Mouse (Mus musculus) adrenal gland, postnatal 25 days (tissue): ENCODE results near the gene Olfr370. TPM values are rescaled to one million over a fixed set of nuclear protein-coding genes. Genes with fewer than 3 reads are reported as not detected.

Experiments
- DNase-seq: peaks from one replicate; pipeline ENCODE4 v3.0.0; 2021; ENCODE audit warnings: mixed read lengths
- total RNA-seq: library from RNA; stranded (reverse); gene quantifications from 2 replicates; pipeline ENCODE4 v1.2.3, GENCODE M21; 2021

The Olfr370 gene
- total RNA-seq, 1 experiment from 2014 or later, result not detected

- DNase-seq, result no peak
These were observed 40.3 kb downstream of the Olfr370 start for GRCm38 (mm10) chr8:83575561-83576515.

GRCm38 (mm10) chr8:83576516-83576895 is 40.9 kb downstream of the Olfr370 start:
- no peak for DNase-seq

GRCm38 (mm10) chr8:83576921-83577320 is 41.3 kb downstream of the Olfr370 start:
- DNase-seq, result no peak

- DNase-seq, result peak; percentile 78
These were observed 41.8 kb downstream of the Olfr370 start for GRCm38 (mm10) chr8:83577384-83577791.

GRCm38 (mm10) chr8:83578131-83579055 is 42.8 kb downstream of the Olfr370 start:
- no peak for DNase-seq

- DNase-seq, result no peak
These were observed 44.1 kb downstream of the Olfr370 start for GRCm38 (mm10) chr8:83579676-83580075.

GRCm38 (mm10) chr8:83580826-83581225 is 45.2 kb downstream of the Olfr370 start:
- DNase-seq, result no peak

GRCm38 (mm10) chr8:83582226-83582625 is 46.6 kb downstream of the Olfr370 start:
- no peak for DNase-seq

GRCm38 (mm10) chr8:83583236-83583635 is 47.7 kb downstream of the Olfr370 start:
- DNase-seq, result no peak

- DNase-seq, result no peak
These were observed 49.2 kb downstream of the Olfr370 start for GRCm38 (mm10) chr8:83584771-83585170.

- no peak for DNase-seq
These were observed 49.8 kb downstream of the Olfr370 start for GRCm38 (mm10) chr8:83585333-83585732.

GRCm38 (mm10) chr8:83587644-83588043 is 52.1 kb downstream of the Olfr370 start:
- DNase-seq, result no peak

- DNase-seq, result no peak
These were observed 53.3 kb downstream of the Olfr370 start for GRCm38 (mm10) chr8:83588886-83589285.

- DNase-seq, result no peak
These were observed 55.0 kb downstream of the Olfr370 start for GRCm38 (mm10) chr8:83590488-83591023.

GRCm38 (mm10) chr8:83592682-83593081 is 57.1 kb downstream of the Olfr370 start:
- no peak for DNase-seq

GRCm38 (mm10) chr8:83593325-83594166 is 58.0 kb downstream of the Olfr370 start:
- no peak for DNase-seq

- DNase-seq, result peak; percentile 97
These were observed 58.8 kb downstream of the Olfr370 start for GRCm38 (mm10) chr8:83594167-83595049.
